Mouse (Mus musculus): ENCODE results near the gene Olfr492. TPM values are rescaled to one million over a fixed set of nuclear protein-coding genes. Genes with fewer than 3 reads are reported as not detected.

Gene Olfr492
- not detected in 2 replicates for polyA plus RNA-seq (2015; fragmentation: Nextera tagmentation; extraction: Ambion mirVana)

DNA sequence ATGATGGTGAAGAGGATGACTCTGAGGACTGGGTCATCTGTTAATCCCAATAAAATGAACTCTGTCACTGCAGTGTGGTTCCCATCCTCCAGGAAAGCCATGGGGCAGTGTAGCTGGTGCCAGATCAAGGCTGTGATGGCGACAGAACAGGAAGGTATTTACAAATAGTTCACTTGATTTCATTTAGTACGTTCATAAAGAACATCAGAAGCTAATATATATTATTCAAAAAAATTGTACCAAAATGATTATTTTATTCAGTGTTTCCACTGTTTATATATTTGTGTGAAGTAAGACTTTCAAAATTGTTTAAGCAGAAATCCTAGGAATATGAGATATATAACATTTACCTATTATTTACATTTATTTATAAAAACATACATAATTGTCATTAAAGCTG lies at the start of gene Olfr492:
Gene Olfr492, minus strand, starts transcription at position 101 of the 400 bp plus-strand sequence.

DNA sequence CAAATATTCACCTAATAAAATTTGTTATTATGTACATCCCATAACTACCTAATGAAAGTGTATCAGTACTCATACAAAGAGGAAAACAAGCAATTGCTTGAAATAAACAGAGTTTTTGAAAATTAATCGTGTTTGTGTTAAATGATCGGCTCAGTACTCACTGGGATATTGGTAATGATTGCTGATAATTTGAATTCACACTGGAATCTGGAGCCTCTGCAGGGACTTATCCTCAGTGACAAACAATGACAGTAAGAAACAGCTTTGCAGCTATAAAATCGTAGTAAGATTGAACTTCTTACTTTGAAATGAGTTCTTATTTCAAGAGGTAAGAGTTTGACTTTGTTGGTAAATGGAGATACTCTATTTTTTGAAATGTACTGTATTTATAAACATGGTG lies 41.6 kb upstream of the Olfr492 start, which contains the start of gene Olfr494:
Gene Olfr494, plus strand, starts transcription at position 301 of the 400 bp plus-strand sequence.

DNA sequence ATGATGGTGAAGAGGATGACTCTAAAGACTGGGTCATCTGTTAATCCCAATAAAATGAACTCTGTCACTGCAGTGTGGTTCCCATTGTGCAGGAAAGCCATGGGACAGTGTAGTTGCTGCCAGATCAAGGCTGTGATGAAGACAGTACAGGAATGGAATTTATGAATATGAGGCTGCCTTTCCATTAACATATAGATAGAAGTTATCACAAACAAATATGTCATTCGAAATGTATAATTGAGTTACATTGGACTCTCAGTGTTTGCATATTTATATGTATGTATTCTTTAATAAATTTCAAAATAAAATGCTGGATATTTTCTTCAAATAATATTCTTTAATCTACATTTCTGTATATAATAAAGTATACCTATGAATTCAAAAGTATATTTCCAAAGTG lies 23.4 kb upstream of the Olfr492 start, which contains the start of gene Olfr493:
Gene Olfr493, minus strand, starts transcription at position 101 of the 400 bp plus-strand sequence.

DNA sequence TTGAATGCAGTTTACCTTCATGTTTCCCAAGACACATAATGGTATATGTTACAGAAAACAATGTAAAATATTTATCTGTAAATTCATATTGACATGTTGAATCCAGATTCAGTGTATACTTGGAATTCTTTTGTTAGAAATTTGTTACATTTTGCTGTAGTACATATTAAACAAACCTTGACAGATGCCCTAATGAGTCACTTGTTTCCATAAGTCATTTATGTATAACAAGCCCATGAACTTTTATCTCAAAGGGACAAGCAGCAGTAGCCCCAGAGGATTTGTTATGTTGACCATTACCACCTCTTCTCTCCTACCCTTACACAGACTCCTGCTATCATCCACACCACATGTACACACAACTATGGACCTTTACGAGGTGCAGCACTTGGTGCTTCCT lies 10.3 kb downstream of the Olfr492 start, which contains the start of gene Olfr491:
Gene Olfr491, plus strand, starts transcription at position 301 of the 400 bp plus-strand sequence.

DNA sequence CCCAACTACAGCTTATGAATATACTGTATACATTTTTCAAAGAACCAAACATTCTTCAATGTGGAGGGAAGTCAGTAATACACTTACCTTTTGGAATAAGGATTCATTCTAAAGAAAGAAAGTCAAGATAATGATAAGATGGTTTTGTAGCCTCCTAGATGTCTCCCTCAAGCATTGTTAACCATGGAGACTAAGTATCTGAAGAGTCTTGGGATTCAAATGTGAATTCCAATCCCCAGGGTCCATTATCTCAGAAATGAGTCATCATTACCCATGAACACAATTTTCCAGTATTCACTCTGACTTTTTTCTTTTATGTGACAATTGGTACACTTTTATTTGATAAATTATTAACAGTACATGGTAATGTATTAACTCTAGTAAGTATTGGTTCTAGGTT lies 34.6 kb downstream of the Olfr492 start, which contains the start of gene Olfr490:
Gene Olfr490, minus strand, starts transcription at position 101 of the 400 bp plus-strand sequence.

Other genes starting within 250 kb of the Olfr492 start
- not detected in 2 replicates for gene Olfr481, start 243.8 kb downstream of the Olfr492 start, polyA plus RNA-seq (2015; fragmentation: Nextera tagmentation; extraction: Ambion mirVana)
- 0.12 TPM in 2 replicates for gene Olfr482, start 226.1 kb downstream of the Olfr492 start, polyA plus RNA-seq (2015; fragmentation: Nextera tagmentation; extraction: Ambion mirVana)
- gene Olfr483, start 222.8 kb downstream of the Olfr492 start, polyA plus RNA-seq (2015; fragmentation: Nextera tagmentation; extraction: Ambion mirVana) = not detected in 2 replicates
- gene Olfr484, start 196.2 kb downstream of the Olfr492 start, polyA plus RNA-seq (2015; fragmentation: Nextera tagmentation; extraction: Ambion mirVana) = not detected in 2 replicates
- not detected in 2 replicates for gene Olfr485, start 163.8 kb downstream of the Olfr492 start, polyA plus RNA-seq (2015; fragmentation: Nextera tagmentation; extraction: Ambion mirVana)
- not detected in 2 replicates for gene Olfr486, start 150.9 kb downstream of the Olfr492 start, polyA plus RNA-seq (2015; fragmentation: Nextera tagmentation; extraction: Ambion mirVana)
- not detected in 2 replicates for gene Olfr487, start 109.0 kb downstream of the Olfr492 start, polyA plus RNA-seq (2015; fragmentation: Nextera tagmentation; extraction: Ambion mirVana)
- not detected in 2 replicates for gene Olfr488, start 65.3 kb downstream of the Olfr492 start, polyA plus RNA-seq (2015; fragmentation: Nextera tagmentation; extraction: Ambion mirVana)
- gene Olfr490, start 34.7 kb downstream of the Olfr492 start, polyA plus RNA-seq (2015; fragmentation: Nextera tagmentation; extraction: Ambion mirVana) = not detected in 2 replicates
- gene Olfr491, start 10.2 kb downstream of the Olfr492 start, polyA plus RNA-seq (2015; fragmentation: Nextera tagmentation; extraction: Ambion mirVana) = not detected in 2 replicates
- not detected in 2 replicates for gene Olfr493, start 23.3 kb upstream of the Olfr492 start, polyA plus RNA-seq (2015; fragmentation: Nextera tagmentation; extraction: Ambion mirVana)
- not detected in 2 replicates for gene Olfr494, start 41.7 kb upstream of the Olfr492 start, polyA plus RNA-seq (2015; fragmentation: Nextera tagmentation; extraction: Ambion mirVana)
- not detected in 2 replicates for gene Olfr495, start 69.5 kb upstream of the Olfr492 start, polyA plus RNA-seq (2015; fragmentation: Nextera tagmentation; extraction: Ambion mirVana)
- gene Olfr497, start 96.7 kb upstream of the Olfr492 start, polyA plus RNA-seq (2015; fragmentation: Nextera tagmentation; extraction: Ambion mirVana) = not detected in 2 replicates
- gene Olfr498, start 141.7 kb upstream of the Olfr492 start, polyA plus RNA-seq (2015; fragmentation: Nextera tagmentation; extraction: Ambion mirVana) = not detected in 2 replicates
- gene Olfr502, start 201.4 kb upstream of the Olfr492 start, polyA plus RNA-seq (2015; fragmentation: Nextera tagmentation; extraction: Ambion mirVana) = not detected in 2 replicates
- not detected in 2 replicates for gene Olfr503, start 220.9 kb upstream of the Olfr492 start, polyA plus RNA-seq (2015; fragmentation: Nextera tagmentation; extraction: Ambion mirVana)
- not detected in 2 replicates for gene Olfr504, start 242.1 kb upstream of the Olfr492 start, polyA plus RNA-seq (2015; fragmentation: Nextera tagmentation; extraction: Ambion mirVana)

Measured in spleen, postnatal 0 days (tissue).